18 mouse cellular contexts compared by ENCODE assay signal in genomic region chr6:149413256-149413655, GRCm38 (mm10). TPM values are rescaled to one million over a fixed set of nuclear protein-coding genes. Genes with fewer than 3 reads are reported as not detected.
A peak's percentile ranks its signal among the peaks of the same experiment; 100 is the strongest.
DNase-seq lines count a peak whose midpoint lies in the region; ATAC-seq and TF ChIP-seq lines count a peak whose summit lies in the region.
"Had no signal": no experiment of that assay in that cellular context is flagged by ENCODE, and none has a peak within 500 bp of the region (broad histone marks: within the 10 kb centered on the region; RNA-seq: fewer than 3 reads in every experiment).

No protein-coding gene starts in this region.

- H3K9ac ChIP-seq in midbrain, postnatal 0 days (replicated peaks; ENCODE audit: low read length, poor library complexity, severe bottlenecking): no peak overlapping the region
- H3K9ac ChIP-seq: forebrain, embryonic 13.5 days; liver, embryonic 14.5 days; neural tube, embryonic 15.5 days had no signal

- DNase-seq in cerebellum, adult 11 months: peak; percentile 46
- DNase-seq in cerebellum, postnatal 4 days (ENCODE audit: low spot score in 2 of 2): no peak
- DNase-seq in 416B (ENCODE audit: low read depth): peak; percentile 95
- DNase-seq in cerebellum, adult 18-20 months: peak; percentile 71 to 77
- DNase-seq in cerebellum, postnatal 25 days: peak; percentile 65 to 83
- no peak for DNase-seq in layer of hippocampus, postnatal 10 days (ENCODE audit: low spot score in 2 of 2)
- DNase-seq in right cerebral cortex, adult 18-20 months: no peak
- no peak for DNase-seq in midbrain, postnatal 0 days (ENCODE audit: low spot score)
- DNase-seq: gastrocnemius, postnatal 25 days; kidney, adult 11 months; midbrain, embryonic 14.5 days; right cerebral cortex, postnatal 25 days; thymus, adult 2 months had no signal

- no peak for TF ChIP-seq CTCF in midbrain, postnatal 0 days (IDR thresholded peaks at IDR 0.05)

- no peaks in the 10 kb centered on the region for H3K9me3 ChIP-seq in midbrain, postnatal 0 days (ENCODE audit: low read length)
- H3K9me3 ChIP-seq: forebrain, embryonic 13.5 days; hindbrain, embryonic 10.5 days; neural tube, embryonic 15.5 days had no signal

- no peaks in the 10 kb centered on the region for H3K36me3 ChIP-seq in midbrain, postnatal 0 days (ENCODE audit: insufficient read depth, low read length)
- H3K36me3 ChIP-seq: hindbrain, embryonic 10.5 days; neural tube, embryonic 15.5 days had no signal

- no peak overlapping the region for H3K27ac ChIP-seq in midbrain, postnatal 0 days (ENCODE audit: low read depth, low read length)
- H3K27ac ChIP-seq: forebrain, embryonic 13.5 days; hindbrain, embryonic 10.5 days; hindbrain, postnatal 0 days; liver, embryonic 14.5 days; neural tube, embryonic 15.5 days had no signal

- H3K27me3 ChIP-seq in midbrain, postnatal 0 days (ENCODE audit: insufficient read depth, low read length): no peaks in the 10 kb centered on the region
- H3K27me3 ChIP-seq: forebrain, embryonic 13.5 days; neural tube, embryonic 15.5 days had no signal

- no peaks in the 10 kb centered on the region for H3K4me1 ChIP-seq in midbrain, postnatal 0 days (ENCODE audit: insufficient read depth, low read length)

- ATAC-seq in midbrain, postnatal 0 days (ENCODE audit: low FRiP score): no peak
- ATAC-seq: forebrain, embryonic 13.5 days; hindbrain, postnatal 0 days had no signal

- no peak overlapping the region for H3K4me2 ChIP-seq in midbrain, postnatal 0 days (ENCODE audit: low read depth, low read length, poor library complexity, severe bottlenecking)
- H3K4me2 ChIP-seq: forebrain, embryonic 13.5 days had no signal

- no peak overlapping the region for H3K4me3 ChIP-seq in midbrain, postnatal 0 days (ENCODE audit: low read depth, low read length)
- H3K4me3 ChIP-seq: forebrain, embryonic 13.5 days; hindbrain, embryonic 10.5 days; neural tube, embryonic 15.5 days had no signal

RNA-seq across cellular contexts. Expression of gene Bicd1, which starts 4.6 kb away (rescaled TPM):
- total RNA-seq in layer of hippocampus, postnatal 10 days (2021): 10 to 100 TPM; 54.6 to 57.7 TPM
- 41.5 and 64.0 TPM in 2 replicates for total RNA-seq in midbrain, postnatal 0 days (2014; rRNA removed)
- polyA plus RNA-seq in midbrain, postnatal 0 days (2015; fragmentation: Nextera tagmentation; extraction: Ambion mirVana): 35.4 and 40.4 TPM in 2 replicates

Comparison
In these comparisons a context has a peak if more than half of its experiments do, and no peak if none do; other contexts are left out.
1. DNase-seq: peak in cerebellum, adult 11 months (single experiment), 416B (single experiment), cerebellum, adult 18-20 months (2 of 2) and cerebellum, postnatal 25 days (2 of 2); none in cerebellum, postnatal 4 days (0 of 2), layer of hippocampus, postnatal 10 days (0 of 2), right cerebral cortex, adult 18-20 months (single experiment) and midbrain, postnatal 0 days (single experiment).